Mouse (Mus musculus) gastrocnemius, postnatal 4 days (tissue): Measurements from ENCODE around the gene Inpp5b. TPM values are rescaled to one million over a fixed set of nuclear protein-coding genes. Genes with fewer than 3 reads are reported as not detected.
"Not testable (repeated sequence)": the region's sequence is repeated elsewhere in the genome, so short reads cannot be mapped to it uniquely, and the experiment has no call there.

Experiments used
- DNase-seq, 2 experiments: peaks; one replicate each; pipeline ENCODE4 v3.0.0; 2021 to 2022; ENCODE audit warnings: low spot score in 2 of 2, mixed read lengths in 2 of 2
- total RNA-seq, 2 experiments: library from RNA; stranded (reverse); gene quantifications; 2 replicates each; pipeline ENCODE4 v1.2.3; 2021

Gene Inpp5b
- total RNA-seq, 2 experiments from 2014 or later = 15.6 to 17.7 TPM

DNA sequence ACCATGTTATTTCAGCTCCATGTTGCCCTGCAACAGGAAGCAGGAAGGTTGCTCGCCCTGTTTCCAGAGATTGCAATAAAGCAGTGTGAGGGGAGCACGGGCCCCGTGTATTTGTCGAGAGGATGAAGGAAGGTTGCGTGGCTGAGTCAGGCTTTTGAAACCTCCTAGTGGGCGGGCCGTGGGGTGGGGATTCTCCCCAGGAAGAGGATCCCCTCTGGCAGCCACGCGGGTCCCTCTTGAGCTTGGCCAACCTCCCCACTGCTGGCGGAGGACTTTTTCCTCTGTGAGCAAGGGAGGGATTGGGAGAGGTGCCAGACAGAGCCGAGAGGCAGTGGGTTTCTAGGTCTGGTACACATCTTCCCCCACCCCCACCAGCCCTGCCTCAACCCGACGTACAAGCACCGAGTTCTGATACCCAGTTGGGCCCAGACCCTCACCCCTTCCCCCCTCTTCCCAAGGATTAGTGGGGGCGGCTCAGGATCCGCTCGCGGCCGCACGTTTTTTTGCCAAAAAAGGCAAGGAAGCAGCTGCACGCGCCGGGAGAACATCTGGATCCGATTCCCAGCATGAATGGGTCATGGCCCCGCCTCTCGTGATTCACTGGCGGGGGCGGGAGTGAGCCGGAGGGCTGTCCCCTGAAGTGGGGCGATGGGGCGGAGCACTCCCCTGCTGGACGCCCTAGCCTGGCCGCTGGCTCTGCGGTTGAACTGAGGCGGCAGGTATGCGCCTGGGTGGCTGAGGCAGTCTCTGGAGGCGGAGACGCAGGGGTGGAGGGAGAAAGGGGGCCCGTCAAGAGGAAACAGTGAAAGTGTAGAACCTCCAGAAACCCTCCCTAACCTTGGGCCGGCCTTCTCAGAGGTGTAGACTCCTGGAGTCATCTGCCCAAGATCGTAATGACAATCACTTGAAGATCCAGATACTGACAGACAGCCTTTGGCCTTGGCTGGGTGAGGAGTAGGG lies 32.9 kb upstream of the Inpp5b start:
- DNase-seq = peak; percentile 87 to 94

DNA sequence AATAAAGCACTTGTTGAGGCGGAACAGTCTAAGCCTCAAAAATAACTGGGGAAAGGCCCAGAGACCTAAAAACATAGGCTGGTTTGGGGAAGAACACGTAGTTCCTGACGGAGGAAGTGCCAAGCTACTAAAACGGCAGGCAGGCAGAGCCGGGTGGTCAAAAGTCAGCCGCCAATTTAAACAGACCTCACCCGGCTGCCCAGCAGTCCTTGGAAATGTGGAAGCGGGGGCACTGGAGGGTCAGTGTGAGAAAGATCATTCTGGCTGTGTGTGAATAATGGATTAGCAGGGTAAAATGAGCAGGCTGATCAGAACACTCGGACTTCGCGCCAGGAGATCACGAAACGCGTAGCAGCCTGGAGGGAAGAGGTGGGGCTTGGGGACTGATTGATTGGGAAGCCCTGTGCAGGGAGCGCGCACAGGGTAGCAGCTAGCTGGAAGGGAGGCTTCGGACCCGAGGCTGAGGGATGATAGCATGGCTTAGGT lies 31.6 kb upstream of the Inpp5b start:
- peak in 1 of 2 experiments; percentile 54 for DNase-seq

GRCm38 (mm10) chr4:124710776-124711291 lies 30.8 kb upstream of the Inpp5b start:
- peak in 1 of 2 experiments; percentile 34 for DNase-seq

GRCm38 (mm10) chr4:124712618-124713017 lies 29.0 kb upstream of the Inpp5b start:
- no peak for DNase-seq

DNA sequence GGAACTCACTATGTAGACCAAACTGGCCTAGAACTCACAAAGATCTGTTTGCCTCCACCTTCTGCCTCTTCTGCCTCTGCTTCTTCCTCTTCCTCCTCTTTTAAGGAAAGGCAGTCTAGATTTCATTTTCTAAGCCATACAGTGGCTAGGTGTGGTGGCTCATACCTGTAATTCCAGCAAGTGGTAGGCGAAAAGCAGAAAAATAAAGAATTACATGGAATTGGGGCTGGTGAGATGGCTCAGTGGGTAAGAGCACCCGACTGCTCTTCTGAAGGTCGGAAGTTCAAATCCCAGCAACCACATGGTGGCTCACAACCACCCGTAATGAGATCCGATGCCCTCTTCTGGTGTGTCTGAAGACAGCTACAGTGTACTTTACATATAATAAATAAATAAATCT lies 27.8 kb upstream of the Inpp5b start:
- DNase-seq = not testable (repeated sequence)

- DNase-seq = peak; percentile 86 to 93
Measured at GRCm38 (mm10) chr4:124714545-124715481, 26.8 kb upstream of the Inpp5b start, which contains the start of gene Sf3a3. Gene Sf3a3 (plus strand): TSS chr4:124714776.

DNA sequence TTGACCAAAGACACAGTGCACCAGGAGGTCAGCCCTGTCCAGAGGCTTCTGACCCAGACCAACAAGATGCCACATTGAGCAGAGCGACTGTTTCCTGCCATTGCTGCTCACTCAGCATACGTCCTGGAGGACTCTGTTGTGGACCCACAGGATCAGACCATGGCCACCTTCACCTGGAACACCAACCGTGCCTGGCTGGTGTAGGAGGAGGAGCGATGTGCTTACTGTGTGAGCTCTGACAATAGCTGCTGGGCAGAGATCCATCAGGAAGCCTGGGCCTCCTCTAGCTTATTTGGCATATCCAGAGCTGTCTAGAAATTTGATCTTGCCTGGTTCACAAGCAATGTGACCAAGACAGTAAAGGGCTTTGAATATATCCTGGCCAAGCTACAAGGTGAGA lies 22.5 kb upstream of the Inpp5b start:
- no peak for DNase-seq

GRCm38 (mm10) chr4:124726121-124726520 lies 15.5 kb upstream of the Inpp5b start:
- no peak for DNase-seq

DNA sequence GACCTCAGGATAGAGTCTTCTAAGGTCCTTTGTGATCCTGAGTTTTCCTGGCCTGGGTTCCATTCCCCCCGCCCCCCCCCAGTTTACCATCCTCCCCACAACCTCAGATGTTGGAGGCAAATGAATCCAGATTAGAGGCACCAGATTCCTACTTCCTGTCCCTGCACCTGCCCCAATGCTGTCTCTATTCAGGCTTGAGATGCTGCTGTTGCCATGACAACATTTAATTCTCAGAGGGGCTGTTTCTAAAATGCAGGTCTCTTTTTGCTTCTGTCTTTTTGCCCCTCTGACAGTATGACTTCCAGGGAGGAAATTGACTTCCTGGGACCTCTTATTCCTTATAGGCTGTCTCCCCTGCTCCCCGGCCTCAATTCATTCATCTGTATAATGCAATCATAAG lies 4.7 kb upstream of the Inpp5b start:
- no peak for DNase-seq

DNA sequence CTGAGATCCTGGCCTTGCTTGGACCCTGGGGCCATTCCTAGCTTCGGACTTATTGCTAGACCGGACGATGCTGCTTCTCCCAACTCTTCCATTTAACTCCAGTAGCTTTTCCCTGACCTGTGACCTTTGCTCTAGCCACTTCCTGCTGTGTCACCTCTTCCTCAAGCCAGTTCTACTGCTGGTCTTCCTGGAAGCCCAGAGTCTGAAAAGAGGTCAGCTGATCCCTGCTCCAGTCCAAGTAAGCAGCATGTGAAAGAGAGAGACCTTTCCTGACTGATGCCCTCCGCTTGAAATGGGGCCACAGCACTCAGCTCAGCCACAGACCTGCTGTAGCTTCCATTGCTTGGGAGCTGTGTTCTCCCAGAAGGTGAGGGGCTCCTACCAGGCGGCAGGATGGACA lies 4.2 kb upstream of the Inpp5b start:
- no peak for DNase-seq

DNA sequence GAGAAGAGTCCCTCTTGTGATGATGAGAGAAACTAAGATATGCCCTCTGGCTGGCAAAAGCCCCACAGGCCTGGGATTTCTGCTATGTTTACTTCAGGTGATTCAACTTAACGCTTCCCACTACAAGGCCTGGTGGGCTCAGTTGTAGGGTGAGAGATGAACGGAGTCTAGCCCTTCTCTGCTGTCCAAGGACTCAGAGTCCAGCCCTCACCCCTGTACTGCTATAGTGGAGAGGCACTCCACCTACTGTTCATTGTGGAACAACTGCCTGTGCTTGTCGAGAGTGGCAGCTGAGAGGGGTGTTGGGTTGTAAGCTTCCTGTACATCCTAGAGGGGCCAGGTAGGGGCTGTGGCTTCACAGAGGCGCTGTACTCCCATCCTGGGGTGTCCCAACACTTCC lies 3.6 kb upstream of the Inpp5b start:
- DNase-seq = no peak

DNA sequence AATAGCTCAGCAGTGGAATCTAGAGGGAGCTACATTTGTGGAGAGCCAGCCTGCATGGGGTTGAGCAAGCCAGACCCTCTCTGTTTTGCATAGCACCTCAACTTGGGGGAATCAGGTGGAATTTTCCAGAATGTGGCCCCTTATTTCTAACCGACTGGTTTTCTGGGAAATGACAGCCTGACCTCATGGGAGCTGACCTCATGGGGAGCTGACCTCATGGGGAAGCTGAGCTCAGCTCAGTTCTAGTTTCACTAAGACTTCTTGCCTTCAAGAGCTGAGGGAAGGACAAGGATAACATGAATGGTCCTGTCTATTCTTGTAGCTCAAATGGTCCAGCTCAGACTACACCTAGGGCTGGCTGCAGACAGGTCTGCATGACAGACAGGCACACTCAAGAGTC lies 2.9 kb upstream of the Inpp5b start:
- no peak for DNase-seq

DNA sequence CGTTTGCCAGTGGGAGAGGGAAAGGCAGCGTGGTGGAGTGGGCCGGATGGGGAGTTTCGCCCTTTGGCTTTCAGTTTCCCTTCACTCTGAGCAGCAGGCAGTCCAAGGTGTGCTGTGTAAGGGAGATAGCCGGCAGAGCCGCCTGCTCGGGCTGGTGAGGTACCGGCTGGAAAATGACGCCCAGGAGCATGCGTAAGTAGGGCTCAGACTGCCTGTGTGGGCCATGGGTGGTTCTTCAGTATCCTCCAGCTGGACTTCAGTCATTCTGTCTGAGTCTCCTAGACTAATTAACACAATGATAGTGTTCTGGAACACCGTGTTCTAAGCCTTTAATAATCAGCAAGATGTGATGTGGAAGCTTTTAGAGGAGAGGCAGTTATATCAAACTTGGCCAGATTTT lies 1.2 kb downstream of the Inpp5b start:
- DNase-seq = no peak

DNA sequence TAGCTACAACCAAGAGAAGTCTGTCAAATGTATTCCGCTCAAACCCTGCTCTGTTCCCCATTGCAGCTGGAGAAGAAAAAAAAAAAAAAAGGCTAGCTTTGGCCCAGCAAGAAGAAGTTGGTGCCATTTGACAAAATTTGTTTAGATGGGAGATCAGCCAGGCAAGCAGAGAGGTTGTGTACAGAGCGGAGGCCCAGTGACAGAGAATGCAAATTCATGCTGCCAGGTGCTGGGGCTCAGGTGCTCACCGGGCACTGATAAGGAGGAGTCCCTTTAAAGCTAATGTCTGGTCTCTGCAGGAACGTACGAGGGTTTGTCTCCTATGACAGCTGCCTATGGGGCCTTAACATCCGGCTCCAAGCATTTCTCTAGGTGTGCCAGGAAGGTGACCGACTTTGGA lies 4.9 kb downstream of the Inpp5b start:
- no peak for DNase-seq

- no peak for DNase-seq
Measured at GRCm38 (mm10) chr4:124747851-124748250, 6.2 kb downstream of the Inpp5b start.

DNA sequence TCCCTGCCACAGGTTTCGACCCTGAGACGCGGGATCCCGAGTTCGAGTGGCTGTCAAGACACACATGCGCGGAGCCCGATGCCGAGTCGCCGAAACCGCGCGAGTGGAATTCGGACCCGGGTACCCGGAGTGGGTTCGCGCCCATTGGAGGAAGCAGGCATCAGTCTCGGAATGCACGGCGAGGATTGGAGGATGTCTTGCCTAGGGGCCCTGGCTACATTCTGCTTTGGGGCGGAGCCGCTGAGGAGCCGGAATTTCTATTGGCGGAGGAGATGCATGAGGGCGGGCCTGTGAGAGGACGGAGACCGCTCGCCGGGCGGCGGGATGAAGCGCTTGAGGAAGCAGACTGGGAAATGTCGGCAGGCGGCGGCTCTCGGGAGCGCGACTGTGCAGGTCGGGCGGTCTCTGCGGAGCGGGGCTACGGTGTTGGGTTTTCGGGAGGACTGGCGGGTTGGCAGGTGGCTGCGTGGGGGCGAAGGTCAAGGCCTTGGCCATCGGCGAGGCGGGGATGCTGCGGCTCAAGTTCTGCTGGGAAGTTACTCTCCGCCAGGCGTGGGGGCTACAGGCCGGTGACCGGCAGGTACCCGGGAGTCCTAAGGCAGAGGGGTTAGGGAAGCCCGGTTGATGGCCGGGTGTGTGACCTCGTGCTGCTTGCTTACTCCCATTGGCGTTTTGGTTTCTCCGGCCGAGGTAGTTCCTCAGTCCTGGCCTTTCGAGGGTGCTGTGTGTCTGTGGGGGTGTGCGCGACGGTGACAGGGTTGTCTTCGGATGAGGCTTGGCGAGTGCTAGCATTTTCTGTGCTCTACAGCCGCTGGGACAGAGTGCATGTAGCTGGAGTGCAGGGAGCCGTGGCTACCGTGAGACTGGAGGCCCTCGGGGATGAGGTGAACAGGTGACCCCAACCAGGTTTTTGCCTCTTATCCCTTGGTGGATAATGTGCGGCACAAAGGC lies 9.9 kb downstream of the Inpp5b start:
- DNase-seq = peak; percentile 93 to 97

GRCm38 (mm10) chr4:124752281-124753199 lies 10.9 kb downstream of the Inpp5b start:
- DNase-seq = no peak

DNA sequence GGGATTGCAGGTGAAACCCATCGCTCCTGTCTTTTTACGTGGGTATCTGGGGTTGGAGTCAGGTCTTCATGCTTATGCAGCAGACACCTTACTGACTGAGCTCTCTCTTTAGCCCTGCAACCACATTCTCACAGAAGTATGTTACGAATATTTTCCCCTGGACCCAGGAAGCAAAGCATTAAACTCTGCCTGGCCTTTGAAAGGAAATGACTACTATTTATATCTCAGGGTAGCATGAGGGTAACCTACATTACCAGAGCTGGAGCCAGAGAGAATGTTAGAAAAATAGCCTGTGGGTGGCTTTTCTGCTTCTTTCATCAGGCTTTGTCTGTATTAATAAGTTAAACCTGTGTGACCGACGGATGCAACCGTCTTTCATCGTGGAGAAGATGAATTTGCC lies 13.9 kb downstream of the Inpp5b start:
- DNase-seq = no peak

GRCm38 (mm10) chr4:124759305-124759811 lies 17.7 kb downstream of the Inpp5b start:
- no peak for DNase-seq
